Mouse (Mus musculus) cerebellum, adult 9-11 months (tissue): Measurements from ENCODE around the gene Rab27a.

Source experiments
- DNase-seq: peaks from one replicate; pipeline ENCODE4 v3.0.0; 2022

Rab27a gene

GRCm38 (mm10) chr9:73044146-73045079, at the start of gene Rab27a:
TSS of gene Rab27a (plus strand) at chr9:73044854.
- DNase-seq: peak; percentile 87

- DNase-seq: no peak
Observed at GRCm38 (mm10) chr9:72996167-72996566, 48.5 kb upstream of the Rab27a start.

GRCm38 (mm10) chr9:72996806-72997205, 47.8 kb upstream of the Rab27a start:
- DNase-seq: no peak

- DNase-seq: no peak
Observed at GRCm38 (mm10) chr9:73000487-73000886, 44.2 kb upstream of the Rab27a start.

GRCm38 (mm10) chr9:73001314-73002011, 43.2 kb upstream of the Rab27a start:
- no peak for DNase-seq

- no peak for DNase-seq
Observed at GRCm38 (mm10) chr9:73002177-73002576, 42.5 kb upstream of the Rab27a start.

GRCm38 (mm10) chr9:73004076-73004475, 40.6 kb upstream of the Rab27a start:
- no peak for DNase-seq

- no peak for DNase-seq
Observed at GRCm38 (mm10) chr9:73005106-73005505, 39.5 kb upstream of the Rab27a start.

GRCm38 (mm10) chr9:73006175-73006574, 38.5 kb upstream of the Rab27a start:
- DNase-seq: no peak

GRCm38 (mm10) chr9:73008384-73008783, 36.3 kb upstream of the Rab27a start:
- DNase-seq: no peak

GRCm38 (mm10) chr9:73012629-73013028, 32.0 kb upstream of the Rab27a start:
- no peak for DNase-seq

- DNase-seq: no peak
Observed at GRCm38 (mm10) chr9:73014724-73015123, 29.9 kb upstream of the Rab27a start.

- DNase-seq: peak; percentile 70
Observed at GRCm38 (mm10) chr9:73019841-73020240, 24.8 kb upstream of the Rab27a start.

GRCm38 (mm10) chr9:73020566-73021097, 24.0 kb upstream of the Rab27a start:
- DNase-seq: no peak

GRCm38 (mm10) chr9:73025818-73026636, 18.6 kb upstream of the Rab27a start:
- no peak for DNase-seq

- no peak for DNase-seq
Observed at GRCm38 (mm10) chr9:73030443-73030842, 14.2 kb upstream of the Rab27a start.

- DNase-seq: peak; percentile 81
Observed at GRCm38 (mm10) chr9:73031421-73031820, 13.2 kb upstream of the Rab27a start.

GRCm38 (mm10) chr9:73033406-73033805, 11.2 kb upstream of the Rab27a start:
- no peak for DNase-seq

GRCm38 (mm10) chr9:73039222-73039945, 5.3 kb upstream of the Rab27a start:
- peak; percentile 92 for DNase-seq

- DNase-seq: no peak
Observed at GRCm38 (mm10) chr9:73040080-73040479, 4.6 kb upstream of the Rab27a start, which contains the start of gene Pigb. TSS of gene Pigb (minus strand) at chr9:73040378.

GRCm38 (mm10) chr9:73045204-73045603, 550 bp downstream of the Rab27a start:
- DNase-seq: peak; percentile 60

GRCm38 (mm10) chr9:73045711-73046110, 1.1 kb downstream of the Rab27a start:
- DNase-seq: no peak
